Mouse (Mus musculus): ENCODE measurements around the gene Six3. TPM values are rescaled to one million over a fixed set of nuclear protein-coding genes. Genes with fewer than 3 reads are reported as not detected.

Six3 gene
- polyA plus RNA-seq, 1 experiment from 2014 or later = 6.6 TPM

- Histone ChIP-seq H3K4me1 (no peaks in the 10 kb centered on the region), H3K4me3 (replicated peaks) (no peak overlapping the region), H3K36me3 (no peaks in the 10 kb centered on the region), H3K9me3 (replicated peaks) (no peaks in the 10 kb centered on the region), H3K4me2 (replicated peaks) (no peak overlapping the region), H3K27me3 (peaks cover 91% of the 10 kb centered on the region), H3K9ac (no peak overlapping the region), H3K27ac (replicated peaks) (no peak overlapping the region)
- WGBS = 79% methylated on average over 1 of the region's 1 CpGs
- no peak for ATAC-seq (ENCODE audit: insufficient number of reproducible peaks, low FRiP score, low TSS enrichment, low read depth)
Measured at GRCm38 (mm10) chr17:85629396-85629795, 16.0 kb downstream of the Six3 start.

- H3K9me3 ChIP-seq (replicated peaks) = no peaks in the 10 kb centered on the region
- H3K4me2 ChIP-seq (replicated peaks) = peak overlapping the region; percentile 15; the same call in 1 of the 2 replicates
- H3K9ac ChIP-seq = no peak overlapping the region
- H3K27me3 ChIP-seq = peaks cover 84% of the 10 kb centered on the region
- H3K27ac ChIP-seq (replicated peaks) = no peak overlapping the region
- no peak overlapping the region for H3K4me3 ChIP-seq (replicated peaks)
- ATAC-seq (ENCODE audit: insufficient number of reproducible peaks, low FRiP score, low TSS enrichment, low read depth) = no peak
- H3K4me1 ChIP-seq = no peaks in the 10 kb centered on the region
- WGBS = 31% methylated on average over 22 of the region's 22 CpGs
- H3K36me3 ChIP-seq = no peaks in the 10 kb centered on the region
Measured at GRCm38 (mm10) chr17:85630296-85631050, 17.1 kb downstream of the Six3 start.

DNA sequence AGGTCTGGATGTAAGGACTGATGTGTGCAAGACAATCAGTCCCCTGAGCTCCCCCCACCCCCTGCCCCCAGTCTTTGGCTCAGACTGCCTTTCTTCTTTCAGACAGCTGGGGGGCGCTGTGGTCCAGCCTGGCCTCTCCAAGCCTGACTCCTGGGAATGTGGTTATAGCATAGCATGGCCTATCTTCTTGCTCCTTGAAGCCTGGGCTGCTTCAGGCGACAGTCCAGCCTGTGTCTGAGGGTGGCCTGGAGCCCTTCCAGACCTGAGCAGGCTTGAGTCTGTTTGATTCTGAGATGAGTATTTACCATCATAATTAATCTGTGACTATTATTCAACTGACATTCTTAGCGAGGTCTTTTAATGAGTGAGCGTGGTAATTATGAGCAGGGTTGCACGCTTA is 17.7 kb downstream of the Six3 start:
- H3K9ac ChIP-seq = no peak overlapping the region

DNA sequence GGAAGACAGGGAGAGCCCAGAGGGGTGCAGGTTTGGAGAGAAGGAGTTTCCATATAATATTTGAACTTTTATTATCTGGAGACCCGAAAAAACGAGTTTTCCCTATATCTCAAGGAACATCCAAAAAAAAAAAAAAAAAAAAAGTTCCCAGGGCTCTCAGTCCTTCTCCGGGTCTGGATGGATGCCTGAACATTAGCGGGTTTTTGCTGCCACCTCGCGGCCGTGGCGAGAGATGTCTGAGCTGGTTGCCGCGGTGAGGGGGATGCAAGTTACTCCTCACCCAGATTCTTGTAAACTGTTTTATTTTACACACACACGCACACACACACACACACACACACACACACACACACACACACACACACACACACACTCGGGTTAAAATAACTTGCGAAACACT is 20.2 kb downstream of the Six3 start:
- Histone ChIP-seq H3K36me3 (no peaks in the 10 kb centered on the region), H3K4me3 (replicated peaks) (no peak overlapping the region), H3K4me2 (replicated peaks) (no peak overlapping the region), H3K9me3 (replicated peaks) (no peaks in the 10 kb centered on the region), H3K27me3 (peaks cover 60% of the 10 kb centered on the region), H3K27ac (replicated peaks) (no peak overlapping the region), H3K9ac (no peak overlapping the region), H3K4me1 (no peaks in the 10 kb centered on the region)
- ATAC-seq (ENCODE audit: insufficient number of reproducible peaks, low FRiP score, low TSS enrichment, low read depth) = no peak
- 2% methylated on average over 13 of the region's 13 CpGs for WGBS

More for the DNA sequence above, 17.7 kb downstream of the Six3 start:
- Histone ChIP-seq H3K4me2 (replicated peaks) (no peak overlapping the region), H3K36me3 (no peaks in the 10 kb centered on the region), H3K9me3 (replicated peaks) (no peaks in the 10 kb centered on the region), H3K27me3 (peaks cover 78% of the 10 kb centered on the region), H3K4me1 (no peaks in the 10 kb centered on the region), H3K4me3 (replicated peaks) (no peak overlapping the region), H3K27ac (replicated peaks) (no peak overlapping the region)
- no peak for ATAC-seq (ENCODE audit: insufficient number of reproducible peaks, low FRiP score, low TSS enrichment, low read depth)
- 59% methylated on average over 5 of the region's 5 CpGs for WGBS

GRCm38 (mm10) chr17:85637876-85638275 is 24.5 kb downstream of the Six3 start:
- Histone ChIP-seq H3K4me2 (replicated peaks) (no peak overlapping the region), H3K9ac (no peak overlapping the region), H3K27me3 (peaks cover 31% of the 10 kb centered on the region), H3K4me1 (no peaks in the 10 kb centered on the region), H3K9me3 (replicated peaks) (no peaks in the 10 kb centered on the region), H3K36me3 (no peaks in the 10 kb centered on the region), H3K27ac (replicated peaks) (no peak overlapping the region), H3K4me3 (replicated peaks) (no peak overlapping the region)
- ATAC-seq (ENCODE audit: insufficient number of reproducible peaks, low FRiP score, low TSS enrichment, low read depth) = no peak
- WGBS = 69% methylated on average over 6 of the region's 6 CpGs

- Histone ChIP-seq H3K27ac (replicated peaks) (peak overlapping the region; percentile 44), H3K9me3 (replicated peaks) (no peaks in the 10 kb centered on the region), H3K4me3 (replicated peaks) (peak overlapping the region; percentile 39), H3K4me1 (peaks cover 13% of the 10 kb centered on the region), H3K36me3 (no peaks in the 10 kb centered on the region), H3K27me3 (peaks cover 29% of the 10 kb centered on the region), H3K9ac (no peak overlapping the region), H3K4me2 (replicated peaks) (peak overlapping the region; percentile 80)
- 8% methylated on average over 10 of the region's 12 CpGs for WGBS
- no peak; the same call in 1 of the 2 replicates for ATAC-seq (ENCODE audit: insufficient number of reproducible peaks, low FRiP score, low TSS enrichment, low read depth)
Measured at GRCm38 (mm10) chr17:85645312-85645711, 31.9 kb downstream of the Six3 start.

- Histone ChIP-seq H3K4me1 (peaks cover 13% of the 10 kb centered on the region), H3K27me3 (peaks cover 29% of the 10 kb centered on the region), H3K9ac (no peak overlapping the region), H3K27ac (replicated peaks) (peak overlapping the region; percentile 44), H3K9me3 (replicated peaks) (no peaks in the 10 kb centered on the region), H3K4me2 (replicated peaks) (peak overlapping the region; percentile 80), H3K4me3 (replicated peaks) (peak overlapping the region; percentile 39), H3K36me3 (no peaks in the 10 kb centered on the region)
- peak; percentile 20; the same call in 1 of the 2 replicates for ATAC-seq (ENCODE audit: insufficient number of reproducible peaks, low FRiP score, low TSS enrichment, low read depth)
- 4% methylated on average over 36 of the region's 36 CpGs for WGBS
Measured at GRCm38 (mm10) chr17:85645718-85646665, 32.6 kb downstream of the Six3 start.

GRCm38 (mm10) chr17:85660016-85660415 is 46.6 kb downstream of the Six3 start:
- no peak overlapping the region for H3K9ac ChIP-seq
- H3K27me3 ChIP-seq = peaks cover 6% of the 10 kb centered on the region; the same call in 1 of the 2 replicates
- no peak overlapping the region for H3K27ac ChIP-seq (replicated peaks)
- no peaks in the 10 kb centered on the region for H3K36me3 ChIP-seq
- H3K9me3 ChIP-seq (replicated peaks) = no peaks in the 10 kb centered on the region
- no peak for ATAC-seq (ENCODE audit: insufficient number of reproducible peaks, low FRiP score, low TSS enrichment, low read depth)
- H3K4me3 ChIP-seq (replicated peaks) = no peak overlapping the region
- 88% methylated on average over 1 of the region's 1 CpGs for WGBS
- no peak overlapping the region for H3K4me2 ChIP-seq (replicated peaks)
- peaks cover 3% of the 10 kb centered on the region; the same call in 1 of the 2 replicates for H3K4me1 ChIP-seq

GRCm38 (mm10) chr17:85661521-85661920 is 48.1 kb downstream of the Six3 start:
- Histone ChIP-seq H3K27me3 (peaks cover 13% of the 10 kb centered on the region), H3K4me1 (peaks cover 8% of the 10 kb centered on the region; the same call in 1 of the 2 replicates), H3K27ac (replicated peaks) (no peak overlapping the region), H3K9me3 (replicated peaks) (no peaks in the 10 kb centered on the region), H3K36me3 (no peaks in the 10 kb centered on the region), H3K4me2 (replicated peaks) (no peak overlapping the region), H3K4me3 (replicated peaks) (no peak overlapping the region), H3K9ac (no peak overlapping the region)
- ATAC-seq (ENCODE audit: insufficient number of reproducible peaks, low FRiP score, low TSS enrichment, low read depth) = no peak
- WGBS = 55% methylated on average over 5 of the region's 5 CpGs

- peaks cover 8% of the 10 kb centered on the region; the same call in 1 of the 2 replicates for H3K4me1 ChIP-seq
- peaks cover 13% of the 10 kb centered on the region for H3K27me3 ChIP-seq
- no peaks in the 10 kb centered on the region for H3K36me3 ChIP-seq
- no peaks in the 10 kb centered on the region for H3K9me3 ChIP-seq (replicated peaks)
- 47% methylated on average over 2 of the region's 2 CpGs for WGBS
- ATAC-seq (ENCODE audit: insufficient number of reproducible peaks, low FRiP score, low TSS enrichment, low read depth) = no peak
- no peak overlapping the region for H3K9ac ChIP-seq
- peak overlapping the region; percentile 30; the same call in 1 of the 2 replicates for H3K4me3 ChIP-seq (replicated peaks)
- H3K27ac ChIP-seq (replicated peaks) = no peak overlapping the region
- H3K4me2 ChIP-seq (replicated peaks) = peak overlapping the region; percentile 48
Measured at GRCm38 (mm10) chr17:85664202-85664601, 50.8 kb downstream of the Six3 start.

Data from embryonic facial prominence, embryonic 15.5 days (tissue).